Mouse (Mus musculus) C2C12 (cell line): ENCODE results near the gene Gpx2.

Experiments
- CTCF ChIP-seq: IDR thresholded peaks from one replicate; pipeline ENCODE4 v1.5.1; 2011; ENCODE audit not compliant: control insufficient read depth, insufficient read depth, insufficient read length
- MAX ChIP-seq: IDR thresholded peaks from one replicate; pipeline ENCODE4 v1.6.1; 2011; ENCODE audit warnings: mild to moderate bottlenecking, control low read depth
- USF1 ChIP-seq: IDR thresholded peaks from one replicate; pipeline ENCODE4 v1.6.1; 2011; ENCODE audit warnings: low read depth, mild to moderate bottlenecking, control low read depth, moderate library complexity

- no peak for TF ChIP-seq CTCF
- no peak for TF ChIP-seq USF1
- TF ChIP-seq MAX, result no peak
These were observed 27.3 kb upstream of the Gpx2 start, which contains the start of gene Rab15 for GRCm38 (mm10) chr12:76822651-76823041.
